Mouse (Mus musculus): ENCODE measurements at regions not wholly inside any gene's neighbourhood (a gene's known extent, or its start where the extent isn't known, plus 50 kb on each side); places are given as distances from the start of the nearest gene placed in this dataset.
"Not testable (repeated sequence)": the region's sequence is repeated elsewhere in the genome, so short reads cannot be mapped to it uniquely, and the experiment has no call there.

GRCm38 (mm10) chr12:29075096-29075852, 323.7 kb downstream of the Eipr1 start:
- TF ChIP-seq CTCF (conservative IDR thresholded peaks at IDR 0.05; ENCODE audit: insufficient read depth, insufficient read length, low read depth, low read length) (no peak), POLR2A (IDR thresholded peaks at IDR 0.05; ENCODE audit: low read depth, low read length) (no peak)
- 84% methylated on average over 10 of the region's 10 CpGs for WGBS
- DNase-seq: no peak

GRCm38 (mm10) chr12:29076606-29077005, 325.0 kb downstream of the Eipr1 start:
- 98% methylated on average over 1 of the region's 1 CpGs for WGBS

More at GRCm38 (mm10) chr12:29075096-29075852, 323.7 kb downstream of the Eipr1 start:
- Histone ChIP-seq H3K36me3 (ENCODE audit: control insufficient read depth, insufficient read depth, low read length) (no peaks in the 10 kb centered on the region), H3K27ac (ENCODE audit: insufficient read depth, low read depth, low read length) (no peak overlapping the region), H3K4me3 (ENCODE audit: insufficient read depth, low read depth, low read length) (no peak overlapping the region), H3K27me3 (replicated peaks; ENCODE audit: control insufficient read depth, insufficient read depth, low read length) (no peaks in the 10 kb centered on the region), H3K4me1 (ENCODE audit: control insufficient read depth, insufficient read depth, low read length) (no peaks in the 10 kb centered on the region; the same call in 1 of the 2 replicates)

GRCm38 (mm10) chr12:29079011-29079410, 327.4 kb downstream of the Eipr1 start:
- Histone ChIP-seq H3K4me1 (ENCODE audit: control insufficient read depth, insufficient read depth, low read length) (no peaks in the 10 kb centered on the region; the same call in 1 of the 2 replicates), H3K36me3 (ENCODE audit: control insufficient read depth, insufficient read depth, low read length) (no peaks in the 10 kb centered on the region), H3K27me3 (replicated peaks; ENCODE audit: control insufficient read depth, insufficient read depth, low read length) (no peaks in the 10 kb centered on the region), H3K27ac (ENCODE audit: insufficient read depth, low read depth, low read length) (no peak overlapping the region), H3K4me3 (ENCODE audit: insufficient read depth, low read depth, low read length) (no peak overlapping the region)
- TF ChIP-seq CTCF (conservative IDR thresholded peaks at IDR 0.05; ENCODE audit: insufficient read depth, insufficient read length, low read depth, low read length) (no peak), POLR2A (IDR thresholded peaks at IDR 0.05; ENCODE audit: low read depth, low read length) (no peak)
- DNase-seq: peak; percentile 68
- 55% methylated on average over 1 of the region's 1 CpGs for WGBS

More at GRCm38 (mm10) chr12:29076606-29077005, 325.0 kb downstream of the Eipr1 start:
- no peak for TF ChIP-seq CTCF (conservative IDR thresholded peaks at IDR 0.05; ENCODE audit: insufficient read depth, insufficient read length, low read depth, low read length)
- no peak for TF ChIP-seq POLR2A (IDR thresholded peaks at IDR 0.05; ENCODE audit: low read depth, low read length)
- Histone ChIP-seq H3K27ac (ENCODE audit: insufficient read depth, low read depth, low read length) (no peak overlapping the region), H3K4me1 (ENCODE audit: control insufficient read depth, insufficient read depth, low read length) (no peaks in the 10 kb centered on the region; the same call in 1 of the 2 replicates), H3K27me3 (replicated peaks; ENCODE audit: control insufficient read depth, insufficient read depth, low read length) (no peaks in the 10 kb centered on the region), H3K36me3 (ENCODE audit: control insufficient read depth, insufficient read depth, low read length) (no peaks in the 10 kb centered on the region), H3K4me3 (ENCODE audit: insufficient read depth, low read depth, low read length) (no peak overlapping the region)
- DNase-seq: no peak

GRCm38 (mm10) chr12:29083426-29084221, 332.0 kb downstream of the Eipr1 start:
- WGBS: 28% methylated on average over 13 of the region's 13 CpGs
- TF ChIP-seq POLR2A (IDR thresholded peaks at IDR 0.05; ENCODE audit: low read depth, low read length): no peak
- no peak for TF ChIP-seq CTCF (conservative IDR thresholded peaks at IDR 0.05; ENCODE audit: insufficient read depth, insufficient read length, low read depth, low read length)

GRCm38 (mm10) chr12:29087245-29087644, 335.6 kb downstream of the Eipr1 start:
- not testable (repeated sequence) for H3K27ac ChIP-seq (ENCODE audit: insufficient read depth, low read depth, low read length); H3K27me3 ChIP-seq (replicated peaks; ENCODE audit: control insufficient read depth, insufficient read depth, low read length); DNase-seq; H3K4me3 ChIP-seq (ENCODE audit: insufficient read depth, low read depth, low read length); H3K36me3 ChIP-seq (ENCODE audit: control insufficient read depth, insufficient read depth, low read length)
- 92% methylated on average over 2 of the region's 2 CpGs for WGBS
- H3K4me1 ChIP-seq (ENCODE audit: control insufficient read depth, insufficient read depth, low read length): peaks cover 13% of the 10 kb centered on the region

More at GRCm38 (mm10) chr12:29083426-29084221, 332.0 kb downstream of the Eipr1 start:
- no peak overlapping the region for H3K4me3 ChIP-seq (ENCODE audit: insufficient read depth, low read depth, low read length)
- no peaks in the 10 kb centered on the region for H3K36me3 ChIP-seq (ENCODE audit: control insufficient read depth, insufficient read depth, low read length)
- H3K27me3 ChIP-seq (replicated peaks; ENCODE audit: control insufficient read depth, insufficient read depth, low read length): no peaks in the 10 kb centered on the region
- no peaks in the 10 kb centered on the region; the same call in 1 of the 2 replicates for H3K4me1 ChIP-seq (ENCODE audit: control insufficient read depth, insufficient read depth, low read length)
- no peak overlapping the region for H3K27ac ChIP-seq (ENCODE audit: insufficient read depth, low read depth, low read length)
- DNase-seq: no peak

GRCm38 (mm10) chr12:29089634-29090033, 338.0 kb downstream of the Eipr1 start:
- Histone ChIP-seq H3K4me1 (ENCODE audit: control insufficient read depth, insufficient read depth, low read length) (peaks cover 13% of the 10 kb centered on the region), H3K36me3 (ENCODE audit: control insufficient read depth, insufficient read depth, low read length) (no peaks in the 10 kb centered on the region), H3K4me3 (ENCODE audit: insufficient read depth, low read depth, low read length) (no peak overlapping the region), H3K27me3 (replicated peaks; ENCODE audit: control insufficient read depth, insufficient read depth, low read length) (no peaks in the 10 kb centered on the region), H3K27ac (ENCODE audit: insufficient read depth, low read depth, low read length) (no peak overlapping the region)
- no peak for TF ChIP-seq POLR2A (IDR thresholded peaks at IDR 0.05; ENCODE audit: low read depth, low read length)
- no peak for TF ChIP-seq CTCF (conservative IDR thresholded peaks at IDR 0.05; ENCODE audit: insufficient read depth, insufficient read length, low read depth, low read length)
- no peak for DNase-seq
- WGBS: 41% methylated on average over 3 of the region's 3 CpGs

GRCm38 (mm10) chr12:29090451-29090850, 338.8 kb downstream of the Eipr1 start:
- peak; percentile 60 for DNase-seq
- H3K27ac ChIP-seq (ENCODE audit: insufficient read depth, low read depth, low read length): no peak overlapping the region
- H3K36me3 ChIP-seq (ENCODE audit: control insufficient read depth, insufficient read depth, low read length): no peaks in the 10 kb centered on the region
- peaks cover 13% of the 10 kb centered on the region for H3K4me1 ChIP-seq (ENCODE audit: control insufficient read depth, insufficient read depth, low read length)
- H3K4me3 ChIP-seq (ENCODE audit: insufficient read depth, low read depth, low read length): no peak overlapping the region
- WGBS: 60% methylated on average over 5 of the region's 5 CpGs
- no peaks in the 10 kb centered on the region for H3K27me3 ChIP-seq (replicated peaks; ENCODE audit: control insufficient read depth, insufficient read depth, low read length)
- TF ChIP-seq POLR2A (IDR thresholded peaks at IDR 0.05; ENCODE audit: low read depth, low read length): no peak
- no peak for TF ChIP-seq CTCF (conservative IDR thresholded peaks at IDR 0.05; ENCODE audit: insufficient read depth, insufficient read length, low read depth, low read length)

Data from kidney, adult 2 months (tissue).